Mouse (Mus musculus): Measurements from ENCODE around the gene Slc35e4.

DNA sequence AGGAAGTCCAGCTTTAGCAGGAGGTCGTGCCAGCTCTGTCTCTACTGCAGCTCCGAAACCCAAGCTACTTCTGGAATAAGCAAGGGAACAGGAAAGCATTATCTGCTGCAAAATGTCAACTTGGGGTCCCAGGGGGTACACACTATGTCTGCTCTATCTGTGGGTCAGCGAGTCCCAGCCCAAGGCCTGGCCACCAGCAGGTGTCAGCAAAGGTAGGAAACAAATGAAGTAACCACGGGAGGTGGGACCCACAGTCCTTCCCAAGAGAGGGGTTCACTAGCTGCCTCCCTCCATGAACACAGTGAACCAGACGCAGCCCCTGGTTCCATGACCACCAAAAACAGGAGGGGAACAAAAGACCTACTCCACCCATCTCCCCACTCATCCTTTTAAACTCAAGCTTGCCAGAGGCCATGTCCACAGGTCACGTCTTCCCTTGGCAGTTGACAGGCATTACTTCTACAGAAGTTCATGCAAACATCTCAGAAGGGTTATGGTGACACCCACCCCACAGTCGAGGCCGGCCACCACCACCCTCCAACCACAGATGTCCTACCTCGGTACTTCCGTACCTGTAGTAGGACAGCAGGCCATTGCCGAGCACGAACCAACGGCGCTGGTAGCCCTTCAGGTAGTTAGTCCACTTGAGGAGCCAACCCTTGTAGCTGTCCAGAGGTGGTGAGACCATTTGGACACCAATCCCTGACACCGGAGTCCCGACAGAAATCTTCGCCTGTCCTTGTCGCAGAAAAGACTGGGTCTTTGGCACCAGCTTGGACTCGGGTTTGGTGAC lies 51.6 kb downstream of the Slc35e4 start:
- TF ChIP-seq CTCF (conservative IDR thresholded peaks at IDR 0.05; ENCODE audit: insufficient read depth, insufficient read length, low read depth, low read length), result no peak
- no peak for TF ChIP-seq POLR2A (IDR thresholded peaks at IDR 0.05; ENCODE audit: low read depth, low read length)

Measured in kidney, adult 2 months (tissue).